Comparison of ENCODE assay signal across 26 mouse cellular contexts in the genomic region with DNA sequence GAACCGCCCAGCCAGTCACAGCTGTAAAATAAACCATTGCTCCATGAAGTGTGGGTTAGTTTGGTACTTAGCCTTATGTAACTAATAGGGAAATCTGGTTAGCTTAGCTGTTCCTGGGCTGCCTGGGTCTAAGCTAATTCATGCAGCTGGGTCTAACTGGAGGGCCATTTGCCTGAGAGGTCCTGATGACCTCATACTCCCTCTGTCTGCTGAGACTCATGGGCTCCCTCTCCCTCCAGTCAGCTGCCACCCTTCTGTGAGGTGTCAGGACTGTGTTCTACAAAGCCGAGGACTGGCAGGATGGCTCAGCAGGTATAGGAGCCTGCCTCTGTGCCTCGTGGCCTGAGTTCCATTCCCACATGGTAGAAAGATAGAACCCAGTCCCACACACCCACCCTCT. TPM values are rescaled to one million over a fixed set of nuclear protein-coding genes. Genes with fewer than 3 reads are reported as not detected.
DNase-seq lines count a peak whose midpoint lies in the region; ATAC-seq and TF ChIP-seq lines count a peak whose summit lies in the region.
"Had no signal": no experiment of that assay in that cellular context is flagged by ENCODE, and none has a peak within 500 bp of the region (broad histone marks: within the 10 kb centered on the region; RNA-seq: fewer than 3 reads in every experiment).

No protein-coding gene starts in this region.

- H3K27ac ChIP-seq in forebrain, embryonic 12.5 days: 0 out of 2 replicates have a peak overlapping the region, but pooled peaks have one; percentile 3
- no peak overlapping the region for H3K27ac ChIP-seq in forebrain, postnatal 0 days (ENCODE audit: low read depth, low read length)
- H3K27ac ChIP-seq in midbrain, embryonic 10.5 days (replicated peaks): 0 out of 2 replicates have a peak overlapping the region, but pooled peaks have one; percentile 13
- no peak overlapping the region; the same call in 1 of the 2 replicates for H3K27ac ChIP-seq in midbrain, embryonic 16.5 days (ENCODE audit: low read length)
- H3K27ac ChIP-seq in olfactory bulb, adult 2 months (ENCODE audit: insufficient read depth, low read depth, low read length): peak overlapping the region; percentile 63
- H3K27ac ChIP-seq: embryonic facial prominence, embryonic 13.5 days; heart, embryonic 13.5 days; hindbrain, embryonic 13.5 days had no signal

- H3K27me3 ChIP-seq in forebrain, embryonic 12.5 days: no peaks in the 10 kb centered on the region; the same call in 1 of the 2 replicates
- no peaks in the 10 kb centered on the region for H3K27me3 ChIP-seq in forebrain, postnatal 0 days (ENCODE audit: insufficient read depth, low read length)
- peaks cover 30% of the 10 kb centered on the region for H3K27me3 ChIP-seq in midbrain, embryonic 10.5 days (ENCODE audit: low read depth, poor library complexity, severe bottlenecking)
- no peaks in the 10 kb centered on the region for H3K27me3 ChIP-seq in midbrain, embryonic 16.5 days (ENCODE audit: control insufficient read depth, insufficient read depth, low read depth, low read length)

- peaks cover 2% of the 10 kb centered on the region for H3K36me3 ChIP-seq in forebrain, embryonic 12.5 days (replicated peaks)
- no peaks in the 10 kb centered on the region for H3K36me3 ChIP-seq in forebrain, postnatal 0 days (ENCODE audit: insufficient read depth)
- H3K36me3 ChIP-seq in midbrain, embryonic 10.5 days: peaks cover 16% of the 10 kb centered on the region; the same call in 1 of the 2 replicates
- no peaks in the 10 kb centered on the region for H3K36me3 ChIP-seq in midbrain, embryonic 16.5 days (ENCODE audit: control insufficient read depth, insufficient read depth, low read length)
- H3K36me3 ChIP-seq: embryonic facial prominence, embryonic 13.5 days; heart, embryonic 13.5 days; hindbrain, embryonic 13.5 days had no signal

- no peak for DNase-seq in forebrain, postnatal 0 days
- DNase-seq in frontal cortex, postnatal 14 days (ENCODE audit: low spot score in 2 of 2): no peak
- DNase-seq in midbrain, embryonic 10.5 days (ENCODE audit: low spot score): no peak
- DNase-seq: adrenal gland, postnatal 14 days; cerebellum, adult 11-12 months; cerebellum, adult 9-10 months; cerebellum, postnatal 25 days; gastrocnemius, postnatal 36 days; heart, adult 11 months; heart, postnatal 36 days had no signal

- ATAC-seq in forebrain, embryonic 12.5 days (ENCODE audit: low FRiP score): no peak
- no peak for ATAC-seq in forebrain, postnatal 0 days
- ATAC-seq in frontal cortex, adult (ENCODE audit: low TSS enrichment): peak; percentile 32; the same call in 1 of the 2 replicates
- no peak for ATAC-seq in midbrain, embryonic 16.5 days
- ATAC-seq: activated CD4-positive, CD25-positive, alpha-beta regulatory T cell, adult 4 months; intestine, embryonic 16.5 days had no signal

- 68% methylated on average over 3 of the region's 3 CpGs for WGBS in forebrain, embryonic 12.5 days
- WGBS in forebrain, postnatal 0 days: 64% methylated on average over 3 of the region's 3 CpGs
- whole genome bisulfite sequencing in midbrain, embryonic 10.5 days: 83% methylated on average over 3 of the region's 3 CpGs
- 79% methylated on average over 3 of the region's 3 CpGs for WGBS in midbrain, embryonic 16.5 days
- WGBS in olfactory bulb, adult 2 months: 41% methylated on average over 3 of the region's 3 CpGs

- no peak overlapping the region for H3K4me3 ChIP-seq in forebrain, embryonic 12.5 days (replicated peaks)
- H3K4me3 ChIP-seq in forebrain, postnatal 0 days (ENCODE audit: low read depth, low read length): no peak overlapping the region
- no peak overlapping the region for H3K4me3 ChIP-seq in midbrain, embryonic 10.5 days
- H3K4me3 ChIP-seq in midbrain, embryonic 16.5 days (ENCODE audit: low read depth, low read length): no peak overlapping the region
- no peak overlapping the region for H3K4me3 ChIP-seq in olfactory bulb, adult 2 months (ENCODE audit: insufficient read depth, low read depth, low read length)
- H3K4me3 ChIP-seq: embryonic facial prominence, embryonic 13.5 days; heart, embryonic 13.5 days; hindbrain, embryonic 13.5 days had no signal

- TF ChIP-seq POLR2A in olfactory bulb, adult 2 months (IDR thresholded peaks at IDR 0.05; ENCODE audit: insufficient read depth, low read depth, low read length): no peak

- no peak overlapping the region for H3K4me2 ChIP-seq in forebrain, embryonic 12.5 days
- no peak overlapping the region for H3K4me2 ChIP-seq in forebrain, postnatal 0 days (ENCODE audit: low read depth)
- H3K4me2 ChIP-seq in midbrain, embryonic 16.5 days (ENCODE audit: low read length): no peak overlapping the region
- H3K4me2 ChIP-seq: embryonic facial prominence, embryonic 13.5 days; heart, embryonic 13.5 days; hindbrain, embryonic 13.5 days had no signal

- H3K9ac ChIP-seq in forebrain, embryonic 12.5 days: no peak overlapping the region
- H3K9ac ChIP-seq in forebrain, postnatal 0 days: no peak overlapping the region
- H3K9ac ChIP-seq in midbrain, embryonic 16.5 days (ENCODE audit: low read depth, low read length): no peak overlapping the region
- H3K9ac ChIP-seq: embryonic facial prominence, embryonic 13.5 days; heart, embryonic 13.5 days; hindbrain, embryonic 13.5 days had no signal

- H3K9me3 ChIP-seq in forebrain, embryonic 12.5 days: no peaks in the 10 kb centered on the region
- no peaks in the 10 kb centered on the region for H3K9me3 ChIP-seq in forebrain, postnatal 0 days (ENCODE audit: low read length)
- H3K9me3 ChIP-seq in midbrain, embryonic 10.5 days (replicated peaks): no peaks in the 10 kb centered on the region
- no peaks in the 10 kb centered on the region for H3K9me3 ChIP-seq in midbrain, embryonic 16.5 days (replicated peaks; ENCODE audit: control insufficient read depth, low read length, poor library complexity, severe bottlenecking)
- H3K9me3 ChIP-seq: embryonic facial prominence, embryonic 13.5 days; heart, embryonic 13.5 days; hindbrain, embryonic 13.5 days had no signal

- H3K4me1 ChIP-seq in forebrain, embryonic 12.5 days: peaks cover 33% of the 10 kb centered on the region
- H3K4me1 ChIP-seq in forebrain, postnatal 0 days (ENCODE audit: insufficient read depth): peaks cover 4% of the 10 kb centered on the region; the same call in 1 of the 2 replicates
- peaks cover 20% of the 10 kb centered on the region; the same call in 1 of the 2 replicates for H3K4me1 ChIP-seq in midbrain, embryonic 10.5 days
- peaks cover 5% of the 10 kb centered on the region; the same call in 1 of the 2 replicates for H3K4me1 ChIP-seq in midbrain, embryonic 16.5 days (ENCODE audit: control insufficient read depth, insufficient read depth, low read length)
- peaks cover 38% of the 10 kb centered on the region for H3K4me1 ChIP-seq in olfactory bulb, adult 2 months (ENCODE audit: control insufficient read depth, insufficient read depth, low read length)
- H3K4me1 ChIP-seq: embryonic facial prominence, embryonic 13.5 days had no signal

- no peak for TF ChIP-seq CTCF in forebrain, postnatal 0 days (IDR thresholded peaks at IDR 0.05; ENCODE audit: low read depth)
- TF ChIP-seq CTCF in olfactory bulb, adult 2 months (IDR thresholded peaks at IDR 0.05; ENCODE audit: insufficient read depth, low read depth, low read length): no peak

RNA-seq across cellular contexts. Expression of gene 1700025C18Rik, which starts 59.2 kb away (rescaled TPM):
- polyA plus RNA-seq in forebrain, embryonic 12.5 days (2016; fragmentation: Nextera tagmentation; extraction: Ambion mirVana): not detected in 2 replicates
- total RNA-seq in forebrain, postnatal 0 days (2014; rRNA removed): not detected in 2 replicates
- not detected in 2 replicates for polyA plus RNA-seq in forebrain, postnatal 0 days (2015; fragmentation: Nextera tagmentation; extraction: Ambion mirVana)
- not detected in 2 replicates for polyA plus RNA-seq in midbrain, embryonic 10.5 days (2016; fragmentation: Nextera tagmentation; extraction: Ambion mirVana)
- polyA plus RNA-seq in midbrain, embryonic 16.5 days (2015; fragmentation: Nextera tagmentation; extraction: Ambion mirVana): not detected in 2 replicates
- polyA plus RNA-seq in olfactory bulb, adult 2 months (2012; ENCODE audit: insufficient read depth, insufficient read length, low replicate concordance, missing spikeins): not detected in 2 replicates
- total RNA-seq: adrenal gland, adult 18-20 months; adrenal gland, postnatal 14 days; gastrocnemius, adult 8-10 months; gastrocnemius, postnatal 36 days; heart, postnatal 36 days; MEL had no signal
- polyA plus RNA-seq: activated CD4-positive, CD25-positive, alpha-beta regulatory T cell, adult 4 months; C2C12; cortical plate, adult 2 months; embryonic facial prominence, embryonic 13.5 days; heart, embryonic 13.5 days; heart, postnatal 0 days; hindbrain, embryonic 13.5 days; intestine, embryonic 16.5 days; Patski had no signal

Comparison
In these comparisons a context has a peak if more than half of its experiments do, and no peak if none do; other contexts are left out.
1. H3K27ac ChIP-seq: peak in forebrain, embryonic 12.5 days (single experiment), midbrain, embryonic 10.5 days (single experiment) and olfactory bulb, adult 2 months (single experiment); none in forebrain, postnatal 0 days (single experiment) and midbrain, embryonic 16.5 days (single experiment).